Mouse (Mus musculus) hematopoietic stem cell, adult 5-6 weeks (primary cell): Measurements from ENCODE around the gene Ifitm10. TPM values are rescaled to one million over a fixed set of nuclear protein-coding genes. Genes with fewer than 3 reads are reported as not detected.
"Not testable (repeated sequence)": the region's sequence is repeated elsewhere in the genome, so short reads cannot be mapped to it uniquely, and the experiment has no call there.

Experiments used
- ATAC-seq, 2 experiments: fragments of 125-278 bp in 1 of 2; replicated peaks in 1 of 2; 2 replicates each; pipeline ENCODE4 v1.8.0; 2016 to 2017; ENCODE audit warnings: inconsistent platforms in 2 of 2, mild to moderate bottlenecking in 2 of 2, moderate number of reproducible peaks in 2 of 2, low read depth in 1 of 2, moderate TSS enrichment in 1 of 2; ENCODE audit not compliant: low FRiP score in 2 of 2, poor library complexity in 2 of 2, severe bottlenecking in 2 of 2, insufficient read depth in 1 of 2, low TSS enrichment in 1 of 2
- total RNA-seq: library from RNA; stranded (forward); fragments of 172-1452, 232-1000 nt; gene quantifications from 2 replicates; pipeline ENCODE4 v1.2.3, GENCODE M21; 2017

The Ifitm10 gene
- total RNA-seq, 1 experiment from 2014 or later, result not detected

- ATAC-seq, result no peak
These were observed 26.0 kb downstream of the Ifitm10 start for GRCm38 (mm10) chr7:142347542-142347941.

GRCm38 (mm10) chr7:142342247-142342640 is 31.3 kb downstream of the Ifitm10 start:
- no peak for ATAC-seq

- ATAC-seq, result no peak
These were observed 31.8 kb downstream of the Ifitm10 start for GRCm38 (mm10) chr7:142341564-142342246.

GRCm38 (mm10) chr7:142340269-142340970 is 33.1 kb downstream of the Ifitm10 start:
- peak; percentile 97 to 98 for ATAC-seq

GRCm38 (mm10) chr7:142335151-142335550 is 38.4 kb downstream of the Ifitm10 start:
- ATAC-seq, result no peak

GRCm38 (mm10) chr7:142334246-142334645 is 39.3 kb downstream of the Ifitm10 start:
- ATAC-seq, result peak; percentile 68 to 85; a peak in 3 of 4 replicates

GRCm38 (mm10) chr7:142332741-142333140 is 40.8 kb downstream of the Ifitm10 start:
- ATAC-seq, result not testable (repeated sequence)

GRCm38 (mm10) chr7:142331281-142331680 is 42.3 kb downstream of the Ifitm10 start:
- ATAC-seq, result no peak

- no peak for ATAC-seq
These were observed 43.3 kb downstream of the Ifitm10 start for GRCm38 (mm10) chr7:142330271-142330724.

GRCm38 (mm10) chr7:142328507-142328906 is 45.0 kb downstream of the Ifitm10 start:
- no peak for ATAC-seq

GRCm38 (mm10) chr7:142326714-142327445 is 46.7 kb downstream of the Ifitm10 start:
- ATAC-seq, result no peak

- ATAC-seq, result no peak
These were observed 50.0 kb downstream of the Ifitm10 start for GRCm38 (mm10) chr7:142323396-142324117.

GRCm38 (mm10) chr7:142322641-142323040 is 50.9 kb downstream of the Ifitm10 start:
- ATAC-seq, result no peak

GRCm38 (mm10) chr7:142321637-142322306 is 51.8 kb downstream of the Ifitm10 start:
- ATAC-seq, result not testable (repeated sequence)

- ATAC-seq, result no peak
These were observed 52.6 kb downstream of the Ifitm10 start for GRCm38 (mm10) chr7:142320906-142321305.

GRCm38 (mm10) chr7:142319124-142319523 is 54.4 kb downstream of the Ifitm10 start:
- no peak for ATAC-seq

GRCm38 (mm10) chr7:142317216-142317615 is 56.3 kb downstream of the Ifitm10 start:
- ATAC-seq, result no peak
